Mouse (Mus musculus): ENCODE data around the gene Hmg20a.

The Hmg20a gene

DNA sequence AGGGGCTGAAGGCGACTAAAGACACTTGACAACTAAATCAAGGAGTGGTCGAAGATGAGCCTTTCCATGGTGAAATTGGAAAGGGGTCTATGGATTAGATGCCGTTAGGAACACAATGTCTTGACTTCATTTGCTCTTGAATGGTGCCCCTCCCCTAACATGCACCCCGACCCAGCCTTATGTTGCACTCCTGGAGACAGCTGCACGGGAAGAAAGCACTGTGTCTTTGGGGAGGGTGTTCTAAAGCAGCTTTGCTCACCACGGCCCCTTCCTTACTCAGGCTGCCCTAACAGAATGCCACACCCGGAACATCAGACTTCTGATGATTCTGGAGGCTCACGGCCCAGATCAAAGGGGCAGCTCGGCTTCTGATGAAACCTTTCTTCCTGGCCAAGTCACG is 103.9 kb downstream of the Hmg20a start:
- no peak for DNase-seq (ENCODE audit: low spot score in 2 of 2)

GRCm38 (mm10) chr9:56527951-56528350 is 109.5 kb downstream of the Hmg20a start:
- DNase-seq (ENCODE audit: low spot score in 2 of 2), result no peak

DNA sequence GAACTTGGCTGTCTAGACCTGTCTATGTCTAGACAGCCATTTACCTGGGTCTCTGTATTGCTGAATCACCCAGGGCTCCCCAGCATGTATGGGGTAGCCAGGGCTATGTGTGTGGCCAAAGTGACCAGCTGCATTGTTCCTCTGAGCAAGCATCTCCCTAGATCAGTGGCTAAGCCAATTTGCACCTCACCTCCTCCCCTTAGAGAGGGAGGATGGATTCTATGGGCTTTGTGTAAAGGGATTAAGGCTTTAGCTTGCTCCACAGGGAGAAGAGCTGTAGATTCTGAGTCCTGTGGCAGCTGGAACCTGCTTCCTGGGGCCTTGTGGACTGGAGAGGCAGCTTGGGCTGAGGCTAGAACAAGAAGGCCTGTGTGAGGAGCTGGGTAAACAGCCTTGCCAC is 113.6 kb downstream of the Hmg20a start:
- no peak for DNase-seq (ENCODE audit: low spot score in 2 of 2)

DNA sequence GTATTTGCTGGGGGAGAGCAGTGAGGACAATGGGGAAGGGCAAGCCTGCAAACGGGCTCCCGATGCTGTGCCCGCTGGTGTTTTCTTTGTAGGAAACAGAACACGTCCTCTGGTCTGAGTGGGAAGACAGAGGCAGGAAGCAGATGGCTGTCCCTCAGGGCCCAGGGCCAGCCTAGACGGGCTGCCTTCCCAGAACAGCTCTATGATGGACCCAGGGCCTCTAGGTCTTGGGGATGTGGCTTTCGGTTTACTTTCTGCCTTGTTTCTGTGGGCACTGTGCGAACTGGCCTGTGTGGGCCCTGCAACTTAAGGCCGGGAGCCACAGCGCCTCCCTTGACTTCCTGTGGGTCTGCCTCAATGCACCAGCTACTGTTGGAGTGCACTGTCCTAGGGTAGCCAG is 115.5 kb downstream of the Hmg20a start:
- no peak for DNase-seq (ENCODE audit: low spot score in 2 of 2)

- DNase-seq (ENCODE audit: low spot score in 2 of 2), result no peak
These were observed 116.3 kb downstream of the Hmg20a start for GRCm38 (mm10) chr9:56534727-56535126.

GRCm38 (mm10) chr9:56535361-56535760 is 117.0 kb downstream of the Hmg20a start:
- DNase-seq (ENCODE audit: low spot score in 2 of 2), result no peak

DNA sequence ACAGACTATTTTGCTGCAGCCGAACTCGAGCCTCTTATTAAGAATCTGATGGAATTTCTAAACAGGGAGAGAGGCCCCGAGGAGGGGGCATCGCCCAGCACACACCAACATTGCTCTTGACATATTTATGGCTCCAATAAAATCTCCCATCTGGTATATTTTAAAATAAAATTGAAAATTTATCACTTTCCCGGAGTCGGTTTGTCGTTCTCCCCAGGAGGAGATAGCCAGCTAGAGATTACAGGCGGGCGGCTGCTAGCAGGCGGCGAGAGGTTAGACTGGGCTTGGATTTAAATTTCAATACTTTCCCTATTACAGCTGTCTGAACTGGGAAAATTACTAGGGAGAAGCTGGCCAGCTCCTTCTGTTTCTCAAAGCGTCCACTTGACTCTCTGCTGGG is 121.6 kb downstream of the Hmg20a start:
- no peak for DNase-seq (ENCODE audit: low spot score in 2 of 2)

GRCm38 (mm10) chr9:56544687-56545475 is 126.5 kb downstream of the Hmg20a start:
- DNase-seq (ENCODE audit: low spot score in 2 of 2), result no peak

Measured in right cerebral cortex, postnatal 36 days (tissue).